Mouse (Mus musculus) spleen, adult 2 months (tissue): Measurements from ENCODE around the gene Tll2.

Experiments used
- CTCF ChIP-seq: fragments of 200-500 bp; IDR thresholded peaks from 2 replicates; pipeline ENCODE4 v1.5.1; 2011; ENCODE audit warnings: mild to moderate bottlenecking, inconsistent platforms; ENCODE audit not compliant: insufficient read depth, insufficient read length, insufficient replicate concordance; ENCODE audit errors: extremely low read depth
- POLR2A ChIP-seq: fragments of 200-500 bp; IDR thresholded peaks from 2 replicates; pipeline ENCODE4 v1.6.1; 2011; ENCODE audit warnings: low read depth, low read length, inconsistent platforms

DNA sequence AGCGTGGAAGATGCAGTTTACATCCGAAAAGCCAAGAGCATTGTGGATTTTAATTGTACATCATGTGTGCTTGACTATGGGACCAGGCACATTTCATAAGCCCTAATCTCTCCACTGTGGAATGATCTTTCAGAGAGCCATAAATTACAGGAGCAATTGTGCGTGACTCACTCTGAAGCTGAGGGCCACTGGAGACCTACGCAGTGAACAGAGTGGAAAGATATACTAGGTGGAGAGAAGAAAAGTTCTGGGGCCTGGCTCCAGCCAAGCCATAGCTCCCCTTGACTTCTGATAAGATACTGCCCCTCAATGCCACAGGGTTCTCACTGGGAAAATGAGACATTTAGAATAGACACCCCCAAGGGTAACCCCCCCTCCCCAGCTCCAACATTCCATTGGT lies 13.7 kb downstream of the Tll2 start:
- TF ChIP-seq POLR2A (no peak), CTCF (no peak)
